Mouse (Mus musculus) heart, postnatal 0 days (tissue): ENCODE results near the gene Apoa1.

Experiments
- CTCF ChIP-seq: IDR thresholded peaks from 2 replicates; pipeline ENCODE4 v1.5.1; 2016; ENCODE audit warnings: antibody characterized with exemption, control low read depth, low read depth
- EP300 ChIP-seq: IDR thresholded peaks from 2 replicates; pipeline ENCODE4 v1.6.1; 2016; ENCODE audit warnings: antibody characterized with exemption, low read depth

- no peak for TF ChIP-seq CTCF
- no peak for TF ChIP-seq EP300
Measured at GRCm38 (mm10) chr9:46235596-46235648, 7.0 kb downstream of the Apoa1 start, which contains the start of gene Apoc3.
